Mouse (Mus musculus) kidney, postnatal 10 days (tissue): ENCODE measurements around the gene Mitf.

Experiments used
- DNase-seq: peaks from one replicate; pipeline ENCODE4 v3.0.0; 2021; ENCODE audit warnings: mixed read lengths

Gene Mitf

GRCm38 (mm10) chr6:97950882-97951245 lies 144.0 kb downstream of the Mitf start:
- DNase-seq = no peak

- no peak for DNase-seq
Observed at GRCm38 (mm10) chr6:97951711-97952110, 144.9 kb downstream of the Mitf start.

GRCm38 (mm10) chr6:97952845-97953244 lies 146.0 kb downstream of the Mitf start:
- DNase-seq = no peak

GRCm38 (mm10) chr6:97956121-97956520 lies 149.3 kb downstream of the Mitf start:
- DNase-seq = no peak

GRCm38 (mm10) chr6:97956636-97957035 lies 149.8 kb downstream of the Mitf start:
- DNase-seq = no peak

- peak; percentile 40 for DNase-seq
Observed at GRCm38 (mm10) chr6:97958276-97958675, 151.4 kb downstream of the Mitf start.

GRCm38 (mm10) chr6:97961776-97962175 lies 154.9 kb downstream of the Mitf start:
- DNase-seq = no peak

GRCm38 (mm10) chr6:97962311-97962710 lies 155.5 kb downstream of the Mitf start:
- no peak for DNase-seq

GRCm38 (mm10) chr6:97964750-97965149 lies 157.9 kb downstream of the Mitf start:
- no peak for DNase-seq

GRCm38 (mm10) chr6:97981668-97982067 lies 174.8 kb downstream of the Mitf start:
- no peak for DNase-seq

- DNase-seq = no peak
Observed at GRCm38 (mm10) chr6:97985658-97986057, 178.8 kb downstream of the Mitf start.

GRCm38 (mm10) chr6:97986417-97986816 lies 179.6 kb downstream of the Mitf start:
- no peak for DNase-seq

GRCm38 (mm10) chr6:97993507-97993906 lies 186.7 kb downstream of the Mitf start:
- DNase-seq = no peak

GRCm38 (mm10) chr6:97995606-97996307 lies 188.9 kb downstream of the Mitf start:
- no peak for DNase-seq

GRCm38 (mm10) chr6:98001551-98001950 lies 194.7 kb downstream of the Mitf start:
- no peak for DNase-seq

GRCm38 (mm10) chr6:98003114-98003513 lies 196.3 kb downstream of the Mitf start:
- DNase-seq = no peak

GRCm38 (mm10) chr6:98005566-98005965 lies 198.7 kb downstream of the Mitf start:
- peak; percentile 56 for DNase-seq

- DNase-seq = no peak
Observed at GRCm38 (mm10) chr6:98015066-98015465, 208.2 kb downstream of the Mitf start.

GRCm38 (mm10) chr6:98015819-98016218 lies 209.0 kb downstream of the Mitf start:
- DNase-seq = no peak

GRCm38 (mm10) chr6:98023876-98024275 lies 217.0 kb downstream of the Mitf start:
- no peak for DNase-seq

- no peak for DNase-seq
Observed at GRCm38 (mm10) chr6:98038513-98038912, 231.7 kb downstream of the Mitf start.

GRCm38 (mm10) chr6:98041795-98042194 lies 234.9 kb downstream of the Mitf start:
- no peak for DNase-seq

- DNase-seq = no peak
Observed at GRCm38 (mm10) chr6:98046295-98047108, 239.7 kb downstream of the Mitf start.

- no peak for DNase-seq
Observed at GRCm38 (mm10) chr6:98047741-98048140, 240.9 kb downstream of the Mitf start.
